Mouse (Mus musculus): ENCODE measurements at regions not wholly inside any gene's neighbourhood (a gene's known extent, or its start where the extent isn't known, plus 50 kb on each side); places are given as distances from the start of the nearest gene placed in this dataset.

DNA sequence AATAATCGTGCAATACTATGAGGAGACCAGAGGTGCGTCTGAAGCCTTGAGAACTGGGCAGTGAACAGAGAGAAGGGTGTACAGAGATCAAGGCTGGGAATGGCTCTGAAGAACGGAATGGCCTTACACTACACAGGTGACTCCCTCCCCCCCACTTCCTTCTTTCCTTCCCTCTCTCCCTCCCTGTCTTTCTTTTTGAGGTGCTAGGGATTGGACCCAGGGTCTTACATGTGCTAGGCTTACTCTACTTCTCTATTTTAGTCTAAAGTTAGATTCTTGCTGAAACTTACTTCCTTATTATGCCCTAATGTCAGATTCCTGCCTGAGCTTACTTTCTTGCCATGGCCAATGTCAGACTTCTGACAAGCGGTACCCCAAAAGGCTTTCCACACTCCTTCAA, 176.2 kb upstream of the Gadl1 start:
- H3K9ac ChIP-seq (ENCODE audit: low read depth, poor library complexity, severe bottlenecking): no peak overlapping the region
- TF ChIP-seq CTCF (IDR thresholded peaks at IDR 0.05; ENCODE audit: low read depth, low read length) (no peak), EP300 (IDR thresholded peaks at IDR 0.05; ENCODE audit: insufficient read depth, low read depth, low read length) (no peak), POLR2A (IDR thresholded peaks at IDR 0.05; ENCODE audit: insufficient read depth, low read length) (no peak)
- H3K4me3 ChIP-seq (ENCODE audit: low read depth, low read length): no peak overlapping the region
- H3K36me3 ChIP-seq (ENCODE audit: control insufficient read depth, insufficient read depth, low read length, poor library complexity, severe bottlenecking): no peaks in the 10 kb centered on the region
- H3K4me1 ChIP-seq (ENCODE audit: control insufficient read depth, insufficient read depth, low read length): no peaks in the 10 kb centered on the region
- no peaks in the 10 kb centered on the region for H3K27me3 ChIP-seq (ENCODE audit: control insufficient read depth, insufficient read depth, low read length, poor library complexity, severe bottlenecking)
- no peak overlapping the region for H3K27ac ChIP-seq (ENCODE audit: insufficient read depth, low read length)
- H3K9me3 ChIP-seq (replicated peaks; ENCODE audit: control insufficient read depth, insufficient read depth, low read length, poor library complexity, severe bottlenecking): no peaks in the 10 kb centered on the region

DNA sequence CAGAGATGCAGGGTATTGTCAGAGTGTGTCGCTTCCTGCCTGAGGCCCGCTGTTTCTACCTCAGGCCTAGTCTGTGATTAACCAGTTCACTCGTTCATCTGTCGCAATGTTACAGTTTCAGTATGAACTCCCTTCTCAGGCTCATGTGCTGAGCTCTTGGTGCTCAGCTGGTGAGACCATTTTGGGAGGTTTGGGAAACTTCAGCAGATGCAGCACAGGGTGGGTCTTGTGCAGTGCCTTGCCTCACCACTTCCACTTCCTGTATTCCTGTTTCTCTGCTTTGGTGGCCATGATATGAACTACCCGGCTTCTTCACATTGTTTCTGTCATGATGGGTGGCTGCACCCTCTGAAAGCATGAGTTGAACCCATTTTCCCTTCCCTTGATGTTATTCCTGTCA, 169.3 kb upstream of the Gadl1 start:
- H3K36me3 ChIP-seq (ENCODE audit: control insufficient read depth, insufficient read depth, low read length, poor library complexity, severe bottlenecking): no peaks in the 10 kb centered on the region
- no peak for TF ChIP-seq CTCF (IDR thresholded peaks at IDR 0.05; ENCODE audit: low read depth, low read length)
- TF ChIP-seq POLR2A (IDR thresholded peaks at IDR 0.05; ENCODE audit: insufficient read depth, low read length): no peak
- TF ChIP-seq EP300 (IDR thresholded peaks at IDR 0.05; ENCODE audit: insufficient read depth, low read depth, low read length): no peak
- H3K9ac ChIP-seq (ENCODE audit: low read depth, poor library complexity, severe bottlenecking): no peak overlapping the region
- H3K4me3 ChIP-seq (ENCODE audit: low read depth, low read length): no peak overlapping the region
- peaks cover 15% of the 10 kb centered on the region for H3K9me3 ChIP-seq (replicated peaks; ENCODE audit: control insufficient read depth, insufficient read depth, low read length, poor library complexity, severe bottlenecking)
- H3K4me1 ChIP-seq (ENCODE audit: control insufficient read depth, insufficient read depth, low read length): no peaks in the 10 kb centered on the region
- no peak overlapping the region for H3K27ac ChIP-seq (ENCODE audit: insufficient read depth, low read length)
- no peaks in the 10 kb centered on the region for H3K27me3 ChIP-seq (ENCODE audit: control insufficient read depth, insufficient read depth, low read length, poor library complexity, severe bottlenecking)

DNA sequence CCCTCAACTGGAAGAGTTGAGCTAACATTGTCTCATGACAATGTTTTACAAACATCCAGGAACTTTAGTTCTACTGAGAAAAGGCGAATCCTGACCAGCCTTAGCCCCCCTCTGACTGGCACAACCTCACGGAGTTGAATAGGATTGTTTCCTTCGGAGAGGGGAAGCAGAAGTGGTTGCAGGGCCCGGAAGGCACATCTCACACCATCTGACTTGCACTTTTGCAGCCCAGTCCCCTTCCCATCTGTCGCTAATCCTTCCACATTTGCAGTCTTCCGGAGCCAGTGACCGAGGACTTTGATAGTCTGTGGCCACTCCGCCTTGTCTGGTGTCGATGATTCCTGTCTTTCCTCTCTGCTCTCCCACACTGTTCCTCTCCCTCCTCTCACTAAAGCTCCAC, 162.8 kb upstream of the Gadl1 start:
- TF ChIP-seq CTCF (IDR thresholded peaks at IDR 0.05; ENCODE audit: low read depth, low read length) (no peak), POLR2A (IDR thresholded peaks at IDR 0.05; ENCODE audit: insufficient read depth, low read length) (no peak), EP300 (IDR thresholded peaks at IDR 0.05; ENCODE audit: insufficient read depth, low read depth, low read length) (no peak)
- Histone ChIP-seq H3K4me3 (ENCODE audit: low read depth, low read length) (no peak overlapping the region), H3K27ac (ENCODE audit: insufficient read depth, low read length) (no peak overlapping the region)

DNA sequence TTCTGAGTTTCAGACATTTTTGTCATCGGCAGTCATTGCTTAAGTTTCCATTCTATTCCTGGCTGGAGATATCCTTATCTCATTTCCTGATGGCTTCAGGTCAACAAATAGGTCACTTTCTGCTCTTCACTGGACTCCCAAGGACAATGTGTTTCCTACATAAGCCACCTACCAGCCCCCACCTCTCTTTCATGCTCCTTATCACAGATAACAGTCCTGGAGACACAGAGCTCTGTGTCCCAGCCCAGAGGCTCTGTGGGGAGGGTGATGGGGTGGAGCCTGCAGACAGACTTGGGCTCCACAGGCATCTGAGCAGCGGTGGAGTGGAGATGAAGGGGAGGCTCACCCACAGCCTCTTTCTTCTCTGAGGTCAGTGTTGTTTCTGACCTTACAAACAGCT, 148.8 kb upstream of the Gadl1 start:
- Histone ChIP-seq H3K9ac (ENCODE audit: low read depth, poor library complexity, severe bottlenecking) (no peak overlapping the region), H3K27me3 (ENCODE audit: control insufficient read depth, insufficient read depth, low read length, poor library complexity, severe bottlenecking) (no peaks in the 10 kb centered on the region), H3K4me3 (ENCODE audit: low read depth, low read length) (no peak overlapping the region), H3K4me1 (ENCODE audit: control insufficient read depth, insufficient read depth, low read length) (no peaks in the 10 kb centered on the region), H3K36me3 (ENCODE audit: control insufficient read depth, insufficient read depth, low read length, poor library complexity, severe bottlenecking) (no peaks in the 10 kb centered on the region), H3K9me3 (replicated peaks; ENCODE audit: control insufficient read depth, insufficient read depth, low read length, poor library complexity, severe bottlenecking) (no peaks in the 10 kb centered on the region), H3K27ac (ENCODE audit: insufficient read depth, low read length) (no peak overlapping the region)
- TF ChIP-seq CTCF (IDR thresholded peaks at IDR 0.05; ENCODE audit: low read depth, low read length) (no peak), POLR2A (IDR thresholded peaks at IDR 0.05; ENCODE audit: insufficient read depth, low read length) (no peak), EP300 (IDR thresholded peaks at IDR 0.05; ENCODE audit: insufficient read depth, low read depth, low read length) (no peak)

More for the DNA sequence above, 162.8 kb upstream of the Gadl1 start:
- H3K27me3 ChIP-seq (ENCODE audit: control insufficient read depth, insufficient read depth, low read length, poor library complexity, severe bottlenecking): no peaks in the 10 kb centered on the region
- H3K36me3 ChIP-seq (ENCODE audit: control insufficient read depth, insufficient read depth, low read length, poor library complexity, severe bottlenecking): no peaks in the 10 kb centered on the region
- peaks cover 15% of the 10 kb centered on the region for H3K9me3 ChIP-seq (replicated peaks; ENCODE audit: control insufficient read depth, insufficient read depth, low read length, poor library complexity, severe bottlenecking)
- no peaks in the 10 kb centered on the region for H3K4me1 ChIP-seq (ENCODE audit: control insufficient read depth, insufficient read depth, low read length)
- no peak overlapping the region for H3K9ac ChIP-seq (ENCODE audit: low read depth, poor library complexity, severe bottlenecking)

DNA sequence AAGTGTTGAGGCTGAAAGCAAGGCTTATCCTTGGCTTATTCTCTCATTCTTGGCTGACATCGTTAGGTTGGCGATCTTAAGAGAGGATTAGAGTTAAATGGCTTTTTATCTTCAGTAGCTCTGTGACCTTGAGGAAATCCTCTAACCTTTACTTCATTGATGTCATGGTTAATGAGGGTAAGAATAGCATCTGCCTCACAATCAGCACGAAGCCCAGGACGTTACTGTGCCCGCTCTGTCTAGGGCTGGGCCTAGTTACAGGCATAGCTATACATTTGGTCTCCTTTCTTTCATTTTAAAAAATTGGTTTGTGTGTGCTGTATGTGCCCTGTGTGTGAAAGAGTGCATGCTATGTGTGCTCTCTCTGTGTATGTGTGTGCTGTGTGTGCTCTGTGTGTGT, 145.1 kb upstream of the Gadl1 start:
- no peaks in the 10 kb centered on the region for H3K27me3 ChIP-seq (ENCODE audit: control insufficient read depth, insufficient read depth, low read length, poor library complexity, severe bottlenecking)
- H3K36me3 ChIP-seq (ENCODE audit: control insufficient read depth, insufficient read depth, low read length, poor library complexity, severe bottlenecking): no peaks in the 10 kb centered on the region
- no peak overlapping the region for H3K9ac ChIP-seq (ENCODE audit: low read depth, poor library complexity, severe bottlenecking)
- no peak overlapping the region for H3K4me3 ChIP-seq (ENCODE audit: low read depth, low read length)
- H3K9me3 ChIP-seq (replicated peaks; ENCODE audit: control insufficient read depth, insufficient read depth, low read length, poor library complexity, severe bottlenecking): no peaks in the 10 kb centered on the region
- H3K27ac ChIP-seq (ENCODE audit: insufficient read depth, low read length): no peak overlapping the region
- H3K4me1 ChIP-seq (ENCODE audit: control insufficient read depth, insufficient read depth, low read length): no peaks in the 10 kb centered on the region
- TF ChIP-seq CTCF (IDR thresholded peaks at IDR 0.05; ENCODE audit: low read depth, low read length) (no peak), POLR2A (IDR thresholded peaks at IDR 0.05; ENCODE audit: insufficient read depth, low read length) (no peak), EP300 (IDR thresholded peaks at IDR 0.05; ENCODE audit: insufficient read depth, low read depth, low read length) (no peak)

DNA sequence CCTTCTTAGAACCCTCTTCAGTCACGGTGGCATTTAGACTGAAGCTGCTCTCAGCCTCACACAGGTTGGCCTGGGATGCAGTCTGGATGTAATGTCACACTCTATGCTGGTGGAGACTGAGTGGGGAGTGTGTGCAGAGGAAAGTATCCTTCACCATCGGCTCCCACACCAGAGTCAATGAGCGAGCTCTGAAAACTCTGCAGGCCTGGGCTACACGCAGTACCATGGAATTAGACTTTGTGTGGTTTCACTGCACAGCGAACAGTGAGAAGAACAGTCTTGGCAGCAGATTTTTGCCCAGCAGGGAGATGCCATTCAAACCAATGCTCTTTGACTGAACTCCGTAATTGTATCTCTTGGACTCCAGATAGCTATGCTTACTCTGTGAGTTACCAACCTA, 142.8 kb upstream of the Gadl1 start:
- Histone ChIP-seq H3K4me3 (ENCODE audit: low read depth, low read length) (no peak overlapping the region), H3K36me3 (ENCODE audit: control insufficient read depth, insufficient read depth, low read length, poor library complexity, severe bottlenecking) (no peaks in the 10 kb centered on the region), H3K27me3 (ENCODE audit: control insufficient read depth, insufficient read depth, low read length, poor library complexity, severe bottlenecking) (no peaks in the 10 kb centered on the region), H3K27ac (ENCODE audit: insufficient read depth, low read length) (no peak overlapping the region), H3K4me1 (ENCODE audit: control insufficient read depth, insufficient read depth, low read length) (no peaks in the 10 kb centered on the region), H3K9ac (ENCODE audit: low read depth, poor library complexity, severe bottlenecking) (no peak overlapping the region), H3K9me3 (replicated peaks; ENCODE audit: control insufficient read depth, insufficient read depth, low read length, poor library complexity, severe bottlenecking) (no peaks in the 10 kb centered on the region)
- TF ChIP-seq POLR2A (IDR thresholded peaks at IDR 0.05; ENCODE audit: insufficient read depth, low read length) (no peak), CTCF (IDR thresholded peaks at IDR 0.05; ENCODE audit: low read depth, low read length) (no peak), EP300 (IDR thresholded peaks at IDR 0.05; ENCODE audit: insufficient read depth, low read depth, low read length) (no peak)

All from ES-Bruce4 (cell line).